In the genomic region with DNA sequence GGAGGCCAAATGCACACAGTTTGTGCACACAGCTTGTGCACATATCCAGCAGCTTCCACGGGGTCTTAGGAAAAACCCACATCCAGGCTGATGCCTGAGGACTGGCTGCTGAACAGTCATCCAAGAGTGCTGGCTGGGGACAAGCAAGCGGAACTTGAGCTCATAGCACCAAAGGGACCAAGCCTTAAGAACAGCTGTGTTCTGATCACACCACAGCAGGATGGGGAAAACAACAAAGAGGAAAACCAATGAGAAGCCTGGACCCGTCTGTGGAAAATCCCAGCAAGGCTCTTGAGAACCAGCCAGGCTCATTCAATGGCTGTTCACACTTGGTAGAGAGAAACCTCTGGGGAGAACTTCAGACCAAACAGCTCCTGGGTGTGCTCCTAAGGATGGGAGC, we compare ENCODE assay signal across 17 mouse cellular contexts. TPM values are rescaled to one million over a fixed set of nuclear protein-coding genes. Genes with fewer than 3 reads are reported as not detected.
DNase-seq lines count a peak whose midpoint lies in the region; ATAC-seq lines count a peak whose summit lies in the region.
"Had no signal": no experiment of that assay in that cellular context is flagged by ENCODE, and none has a peak within 500 bp of the region (broad histone marks: within the 10 kb centered on the region; RNA-seq: fewer than 3 reads in every experiment).

No protein-coding gene starts in this region.

- 86% methylated on average over 3 of the region's 3 CpGs for WGBS in hindbrain, embryonic 10.5 days
- 85% methylated on average over 3 of the region's 3 CpGs for WGBS in forebrain, embryonic 11.5 days

- peak; percentile 28 for DNase-seq in kidney, postnatal 10 days
- DNase-seq in kidney, adult 18-20 months = no peak
- DNase-seq in gastrocnemius, postnatal 25 days = peak; percentile 79
- DNase-seq in lung, adult 18-20 months = peak; percentile 28 to 58
- peak; percentile 89 for DNase-seq in skeletal muscle tissue, adult 2 months (ENCODE audit: low read depth, low spot score)
- no peak for DNase-seq in cerebellum, adult 18-20 months
- no peak for DNase-seq in hindbrain, embryonic 10.5 days (ENCODE audit: low spot score)
- DNase-seq in forebrain, embryonic 11.5 days (ENCODE audit: low spot score) = no peak
- DNase-seq: cerebellum, adult 9-11 months; kidney, postnatal 36 days; layer of hippocampus, postnatal 36 days; liver; right cerebral cortex, postnatal 14 days had no signal

- no peaks in the 10 kb centered on the region for H3K4me1 ChIP-seq in hindbrain, embryonic 10.5 days (replicated peaks)
- no peaks in the 10 kb centered on the region for H3K4me1 ChIP-seq in forebrain, embryonic 11.5 days (replicated peaks; ENCODE audit: control insufficient read depth, insufficient read depth, low read length)

- H3K9ac ChIP-seq in forebrain, embryonic 11.5 days (ENCODE audit: low read length) = no peak overlapping the region
- H3K9ac ChIP-seq: embryonic facial prominence, embryonic 12.5 days; stomach, embryonic 15.5 days had no signal

- ATAC-seq in forebrain, embryonic 11.5 days (replicated peaks; ENCODE audit: low FRiP score) = no peak
- ATAC-seq: activated CD4-positive, CD25-positive, alpha-beta regulatory T cell, adult 4 months; forebrain, embryonic 16.5 days had no signal

- H3K27ac ChIP-seq in hindbrain, embryonic 10.5 days = no peak overlapping the region
- H3K27ac ChIP-seq in forebrain, embryonic 11.5 days (ENCODE audit: low read depth, low read length) = no peak overlapping the region
- H3K27ac ChIP-seq: embryonic facial prominence, embryonic 12.5 days; stomach, embryonic 15.5 days had no signal

- no peaks in the 10 kb centered on the region for H3K27me3 ChIP-seq in hindbrain, embryonic 10.5 days (ENCODE audit: insufficient read depth, poor library complexity, severe bottlenecking)
- H3K27me3 ChIP-seq in forebrain, embryonic 11.5 days (ENCODE audit: control insufficient read depth, insufficient read depth, low read length) = no peaks in the 10 kb centered on the region
- H3K27me3 ChIP-seq: embryonic facial prominence, embryonic 12.5 days; stomach, embryonic 15.5 days had no signal

- no peak overlapping the region for H3K4me2 ChIP-seq in forebrain, embryonic 11.5 days (ENCODE audit: low read depth, low read length, severe bottlenecking)
- H3K4me2 ChIP-seq: embryonic facial prominence, embryonic 12.5 days; stomach, embryonic 15.5 days had no signal

- no peak overlapping the region for H3K4me3 ChIP-seq in hindbrain, embryonic 10.5 days
- no peak overlapping the region for H3K4me3 ChIP-seq in forebrain, embryonic 11.5 days (ENCODE audit: low read depth, low read length)
- H3K4me3 ChIP-seq: embryonic facial prominence, embryonic 12.5 days; stomach, embryonic 15.5 days had no signal

- no peaks in the 10 kb centered on the region for H3K36me3 ChIP-seq in hindbrain, embryonic 10.5 days
- no peaks in the 10 kb centered on the region for H3K36me3 ChIP-seq in forebrain, embryonic 11.5 days (ENCODE audit: control insufficient read depth, insufficient read depth, low read length)
- H3K36me3 ChIP-seq: embryonic facial prominence, embryonic 12.5 days; stomach, embryonic 15.5 days had no signal

- no peaks in the 10 kb centered on the region for H3K9me3 ChIP-seq in hindbrain, embryonic 10.5 days
- H3K9me3 ChIP-seq in forebrain, embryonic 11.5 days (ENCODE audit: control insufficient read depth, low read length) = no peaks in the 10 kb centered on the region
- H3K9me3 ChIP-seq: embryonic facial prominence, embryonic 12.5 days; stomach, embryonic 15.5 days had no signal

RNA-seq across cellular contexts. Expression of a gene that starts 45.4 kb away (rescaled TPM):
- 10 to 100 TPM; 19.0 to 35.9 TPM for total RNA-seq in gastrocnemius, postnatal 25 days (2021)
- 3.3 and 4.3 TPM in 2 replicates for polyA plus RNA-seq in hindbrain, embryonic 10.5 days (2016; fragmentation: Nextera tagmentation; extraction: Ambion mirVana)
- 4.5 and 4.6 TPM in 2 replicates for polyA plus RNA-seq in forebrain, embryonic 11.5 days (2014; fragmentation: Nextera tagmentation; extraction: Ambion mirVana)

Comparison
In these comparisons a context has a peak if more than half of its experiments do, and no peak if none do; other contexts are left out.
1. DNase-seq: peak in kidney, postnatal 10 days (single experiment), gastrocnemius, postnatal 25 days (single experiment), lung, adult 18-20 months (2 of 2) and skeletal muscle tissue, adult 2 months (single experiment); none in kidney, adult 18-20 months (single experiment), cerebellum, adult 18-20 months (0 of 2), hindbrain, embryonic 10.5 days (single experiment) and forebrain, embryonic 11.5 days (single experiment).